Mouse (Mus musculus) cerebellum, postnatal 36 days (tissue): Measurements from ENCODE around the gene Chrnb1.

Experiments used
- DNase-seq, 2 experiments: peaks; one replicate each; pipeline ENCODE4 v3.0.0; 2021 to 2022; ENCODE audit warnings: mixed read lengths in 2 of 2

The Chrnb1 gene

DNA sequence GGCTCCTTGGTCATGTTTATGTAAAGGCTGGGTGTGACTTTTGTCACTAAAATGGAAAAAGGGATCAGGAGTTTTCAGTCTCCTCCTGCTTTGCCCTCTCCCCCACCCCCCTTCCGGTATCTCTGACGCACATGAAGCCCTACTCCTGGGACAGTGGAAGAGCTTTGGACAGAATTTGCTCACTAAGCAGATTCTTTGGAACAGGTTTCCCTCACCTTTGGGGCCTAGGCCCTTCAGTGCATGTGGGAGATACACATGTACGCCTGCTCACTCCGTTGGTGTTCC lies 28.2 kb downstream of the Chrnb1 start:
- no peak for DNase-seq

- no peak for DNase-seq
These were observed 28.7 kb downstream of the Chrnb1 start for GRCm38 (mm10) chr11:69766872-69767624.

- peak; percentile 70 to 77 for DNase-seq
These were observed 29.6 kb downstream of the Chrnb1 start for GRCm38 (mm10) chr11:69766126-69766609.

- DNase-seq, result peak; percentile 50 to 60
These were observed 30.3 kb downstream of the Chrnb1 start, which contains the start of gene Zbtb4 for GRCm38 (mm10) chr11:69765221-69766125. TSS of gene Zbtb4 (plus strand) at chr11:69765912.

- no peak for DNase-seq
These were observed 32.2 kb downstream of the Chrnb1 start for GRCm38 (mm10) chr11:69763551-69763950.

- no peak for DNase-seq
These were observed 33.9 kb downstream of the Chrnb1 start, which contains the start of gene Slc35g3 for GRCm38 (mm10) chr11:69761868-69762267. TSS of gene Slc35g3 (minus strand) at chr11:69761968.

DNA sequence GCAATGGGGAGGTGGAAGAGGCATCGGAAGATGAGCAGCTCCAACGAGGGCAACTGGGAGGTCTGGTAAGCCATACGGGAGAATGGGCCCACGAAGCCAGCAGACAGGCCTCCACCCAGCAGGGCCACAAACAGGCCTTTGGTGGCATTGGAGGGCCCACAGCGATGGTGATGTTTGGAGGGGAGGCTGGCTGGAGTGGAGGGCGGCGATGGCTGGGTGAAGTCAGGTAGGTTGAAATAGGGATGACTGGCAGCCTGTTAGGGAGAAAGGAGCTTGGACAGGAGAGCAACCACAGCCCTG lies 34.9 kb downstream of the Chrnb1 start:
- no peak for DNase-seq

GRCm38 (mm10) chr11:69760160-69760900 lies 35.4 kb downstream of the Chrnb1 start:
- DNase-seq, result no peak

- DNase-seq, result peak; percentile 90
These were observed 36.6 kb downstream of the Chrnb1 start for GRCm38 (mm10) chr11:69758971-69759721.

- peak; percentile 97 to 99 for DNase-seq
These were observed 37.2 kb downstream of the Chrnb1 start, which contains the start of gene Polr2a for GRCm38 (mm10) chr11:69758478-69758970. TSS of gene Polr2a (minus strand) at chr11:69758637.

DNA sequence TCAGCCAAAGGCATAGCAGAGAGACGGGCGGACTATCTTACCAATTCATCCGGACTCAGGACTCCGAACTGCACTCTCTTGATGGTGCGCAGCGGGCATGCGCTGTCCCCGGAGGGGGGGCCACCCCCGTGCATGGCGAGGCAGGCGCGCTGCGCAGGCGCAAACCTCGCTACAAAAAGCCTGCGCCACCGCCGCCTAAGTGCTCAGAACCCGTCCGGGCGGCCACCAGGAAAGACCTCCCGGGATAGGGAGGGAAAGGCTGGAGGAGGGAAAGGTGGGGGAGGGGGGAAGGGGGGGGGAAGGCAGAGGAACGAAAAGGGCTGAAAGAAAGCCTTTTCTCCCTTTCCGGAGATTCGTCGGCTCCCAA lies 37.7 kb downstream of the Chrnb1 start:
- DNase-seq, result peak; percentile 98 to 99

DNA sequence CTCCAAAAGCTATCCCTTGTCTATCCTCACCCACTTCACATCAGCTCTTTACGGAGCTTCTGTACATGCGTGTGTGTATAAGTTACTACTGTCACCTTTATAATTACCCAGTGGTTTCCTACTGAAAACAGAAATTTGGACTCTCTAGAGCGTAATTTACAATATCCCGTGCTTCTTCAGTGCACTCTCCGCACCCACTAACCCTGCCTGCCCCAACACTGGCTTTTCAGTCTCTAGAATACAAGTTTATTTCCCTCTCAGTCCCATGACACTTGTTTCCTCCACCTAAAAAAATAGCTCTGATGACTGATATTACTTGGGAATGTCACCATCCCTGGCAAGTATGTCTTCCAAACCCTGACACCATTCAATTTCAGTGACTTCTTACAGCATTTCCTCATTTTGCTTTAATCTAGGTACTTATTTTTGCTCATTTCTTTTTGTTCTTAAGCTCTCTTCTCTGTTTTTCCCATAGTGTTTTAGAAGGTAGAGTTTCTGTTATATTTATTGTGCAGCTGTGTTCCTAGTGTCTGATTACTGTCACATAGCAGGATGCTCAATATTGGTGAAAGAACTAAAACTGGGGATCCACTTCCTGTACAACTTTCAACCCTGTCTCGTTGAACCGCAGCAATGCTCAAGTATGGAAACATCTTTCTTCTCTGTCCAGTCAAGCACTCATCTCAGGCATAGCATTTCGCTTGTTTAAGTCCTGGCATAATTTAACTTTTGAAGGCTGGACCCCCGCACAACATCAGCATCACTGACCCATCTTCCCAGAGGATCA lies 38.2 kb downstream of the Chrnb1 start:
- no peak for DNase-seq

GRCm38 (mm10) chr11:69754701-69755100 lies 41.0 kb downstream of the Chrnb1 start:
- DNase-seq, result peak in 1 of 2 experiments; percentile 50

DNA sequence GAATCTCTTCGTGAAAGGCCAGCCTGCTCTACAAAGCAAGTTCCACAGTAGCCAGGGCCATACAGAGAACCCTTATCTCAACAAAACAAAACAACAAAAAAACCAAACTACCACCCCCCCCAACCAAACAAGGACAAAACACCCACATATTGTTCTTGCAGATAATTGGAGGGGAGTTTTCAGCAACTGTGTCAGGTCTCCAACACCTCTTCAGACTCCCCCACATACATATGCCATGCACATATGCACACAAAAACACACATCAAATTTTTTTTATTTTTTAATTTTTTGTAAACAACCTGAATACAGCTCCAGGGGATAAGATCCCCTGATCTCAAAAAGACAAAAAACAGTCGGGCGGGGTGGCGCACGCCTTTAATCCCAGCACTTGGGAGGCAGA lies 41.5 kb downstream of the Chrnb1 start:
- no peak for DNase-seq

DNA sequence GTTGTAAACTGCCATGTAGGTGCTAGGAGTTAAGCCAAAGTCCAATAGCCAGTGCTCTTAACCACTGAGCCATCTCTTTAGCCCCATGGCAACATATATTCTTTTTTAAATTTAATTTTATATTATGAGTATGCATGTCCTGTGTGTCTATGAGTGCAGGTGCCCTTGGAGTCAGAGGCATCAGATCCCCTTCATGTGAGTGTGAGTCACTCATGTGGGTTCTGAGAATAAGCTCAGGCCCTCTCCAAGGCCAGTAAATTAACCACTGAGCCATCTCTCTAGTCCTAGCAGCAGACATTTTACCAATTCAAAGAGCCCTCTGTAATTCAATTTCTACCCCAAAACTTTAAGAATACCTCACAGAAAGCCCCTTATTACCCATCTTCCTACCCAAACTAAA lies 43.1 kb downstream of the Chrnb1 start:
- no peak for DNase-seq

GRCm38 (mm10) chr11:69751635-69752034 lies 44.1 kb downstream of the Chrnb1 start:
- DNase-seq, result no peak
